Mouse (Mus musculus): Measurements from ENCODE around the gene Hbp1. TPM values are rescaled to one million over a fixed set of nuclear protein-coding genes. Genes with fewer than 3 reads are reported as not detected.

Hbp1 gene
- total RNA-seq, 2 experiments from 2014 or later: 20.5 to 21.6 TPM

Other genes starting within 250 kb of the Hbp1 start
- 10 to 100 TPM; 21.7 to 25.4 TPM for gene Gpr22, start 236.6 kb downstream of the Hbp1 start, total RNA-seq (2021)
- gene Prkar2b, start 110.8 kb upstream of the Hbp1 start, total RNA-seq (2021): 100 to 1,000 TPM; 238 to 255 TPM

All from left cerebral cortex, postnatal 4 days (tissue).